Mouse (Mus musculus) kidney, postnatal 14 days (tissue): ENCODE data around the gene Pdcd11.
A peak's percentile ranks its signal among the peaks of the same experiment; 100 is the strongest.

Experiments used
- DNase-seq: peaks from one replicate; pipeline ENCODE4 v3.0.0; 2022; ENCODE audit warnings: mixed read lengths

Gene Pdcd11

GRCm38 (mm10) chr19:47174515-47174914 lies 83.9 kb downstream of the Pdcd11 start:
- DNase-seq = peak; percentile 58

GRCm38 (mm10) chr19:47175472-47175871 lies 84.9 kb downstream of the Pdcd11 start:
- no peak for DNase-seq

DNA sequence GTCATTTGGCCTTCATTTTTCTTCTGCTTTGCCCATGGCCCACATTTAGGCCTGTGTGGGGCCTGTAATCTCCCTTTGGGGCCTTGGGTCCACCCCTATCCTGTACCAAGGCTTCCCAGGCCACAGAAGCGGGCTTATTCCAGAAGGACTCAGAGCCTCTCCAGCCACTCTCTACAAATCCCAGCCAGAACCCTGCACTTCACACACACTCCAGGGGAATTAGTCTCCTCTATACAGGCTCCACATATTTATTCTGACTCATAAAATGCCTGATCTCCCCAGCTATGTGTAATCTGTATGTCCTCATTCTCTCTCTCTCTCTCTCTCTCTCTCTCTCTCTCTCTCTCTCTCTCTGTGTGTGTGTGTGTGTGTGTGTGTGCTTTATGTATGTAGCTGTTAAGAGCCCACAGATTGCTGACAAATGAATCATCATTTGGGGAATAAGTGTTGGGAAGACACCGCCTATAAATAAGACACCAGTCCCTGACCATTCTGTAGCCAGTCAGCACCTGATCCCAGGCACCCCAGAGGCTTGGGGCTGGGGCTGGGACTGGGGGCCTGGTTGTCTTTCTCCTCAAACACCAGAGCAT lies 86.4 kb downstream of the Pdcd11 start:
- no peak for DNase-seq

- no peak for DNase-seq
These were observed 87.4 kb downstream of the Pdcd11 start for GRCm38 (mm10) chr19:47178001-47178400.

- DNase-seq = peak; percentile 61
These were observed 88.1 kb downstream of the Pdcd11 start, which contains the start of gene Neurl1a for GRCm38 (mm10) chr19:47178431-47179271. Neurl1a (plus strand) TSS chr19:47178820.

DNA sequence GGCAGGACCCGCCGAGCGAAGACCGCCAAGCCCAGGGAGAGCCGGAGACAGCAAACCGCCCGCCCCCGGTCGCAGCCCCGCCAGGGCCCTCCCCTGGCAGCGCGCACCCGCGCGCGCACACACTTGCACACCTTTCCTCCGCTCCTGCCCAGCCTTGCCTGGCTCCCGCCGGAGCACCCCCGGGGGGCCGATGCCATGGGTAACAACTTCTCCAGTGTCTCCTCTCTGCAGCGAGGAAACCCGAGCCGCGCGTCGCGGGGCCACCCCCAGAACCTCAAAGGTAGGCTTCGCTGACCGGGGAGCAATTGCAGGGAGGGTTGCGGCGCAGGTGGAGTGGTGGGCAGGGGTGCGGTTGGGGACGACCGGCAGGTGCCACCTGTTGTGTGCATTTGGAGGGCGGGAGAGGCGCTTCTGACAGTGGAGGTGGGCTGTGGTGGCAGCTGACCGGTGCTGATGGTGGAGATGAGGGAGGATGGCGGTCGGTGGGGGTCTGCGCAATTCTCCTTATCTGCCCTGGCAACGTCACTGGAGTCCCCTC lies 88.8 kb downstream of the Pdcd11 start:
- DNase-seq = peak; percentile 34

DNA sequence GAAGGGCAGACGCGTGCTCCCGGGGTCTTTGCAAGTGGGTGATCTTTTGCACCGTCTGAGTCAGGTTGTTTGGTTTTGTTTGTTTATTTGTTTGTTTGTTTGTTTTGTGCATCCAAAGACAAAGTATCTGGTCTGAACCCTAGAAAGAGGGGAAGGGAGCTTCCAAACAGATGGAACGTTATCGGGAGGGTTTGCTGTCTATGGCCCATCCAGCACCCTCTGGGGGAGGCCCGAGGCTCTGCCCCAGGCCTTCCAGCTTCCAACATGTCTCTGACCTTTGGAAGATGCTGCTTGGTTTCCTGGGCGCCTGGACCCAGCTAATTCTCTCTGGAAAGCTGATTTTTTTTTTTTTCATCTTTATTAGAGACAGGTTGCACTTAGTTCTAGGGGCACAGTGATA lies 89.4 kb downstream of the Pdcd11 start:
- DNase-seq = no peak
